Mouse (Mus musculus) lung, embryonic 16.5 days (tissue): ENCODE data around the gene Tex21. TPM values are rescaled to one million over a fixed set of nuclear protein-coding genes. Genes with fewer than 3 reads are reported as not detected.

Experiments
- ATAC-seq: fragments of 200-750 bp; cut with Nextera tagmentation; 2 replicates; pipeline ENCODE4 v1.8.0; 2017; ENCODE audit warnings: low read depth, mild to moderate bottlenecking, moderate library complexity
- H3K27ac ChIP-seq: fragments of 300-500 bp; sonication (generic); 2 replicates; pipeline ENCODE4 v1.5.1; 2014; ENCODE audit warnings: mild to moderate bottlenecking, control low read depth, low read length
- H3K27me3 ChIP-seq: fragments of 300-500 bp; sonication (generic); 2 replicates; pipeline ENCODE4 v1.6.1; 2014; ENCODE audit warnings: low read depth, low read length, mixed read lengths; ENCODE audit not compliant: control insufficient read depth, insufficient read depth
- H3K36me3 ChIP-seq: fragments of 300-500 bp; sonication (generic); 2 replicates; pipeline ENCODE4 v1.6.1; 2014; ENCODE audit warnings: low read length; ENCODE audit not compliant: control insufficient read depth, insufficient read depth
- H3K4me1 ChIP-seq: fragments of 300-500 bp; sonication (generic); replicated peaks from 2 replicates; pipeline ENCODE4 v1.6.1; 2014; ENCODE audit warnings: low read length, mixed read lengths; ENCODE audit not compliant: control insufficient read depth, insufficient read depth
- H3K4me2 ChIP-seq: fragments of 300-500 bp; sonication (generic); 2 replicates; pipeline ENCODE4 v1.6.1; 2014; ENCODE audit warnings: low read depth, low read length, control low read depth
- H3K4me3 ChIP-seq: fragments of 300-500 bp; sonication (generic); 2 replicates; pipeline ENCODE4 v1.5.1; 2014; ENCODE audit warnings: mild to moderate bottlenecking, low read length, control low read depth
- H3K9ac ChIP-seq: fragments of 300-500 bp; sonication (generic); 2 replicates; pipeline ENCODE4 v1.6.1; 2014; ENCODE audit warnings: low read length, control low read depth
- H3K9me3 ChIP-seq: fragments of 300-500 bp; sonication (generic); 2 replicates; pipeline ENCODE4 v1.6.1; 2016; ENCODE audit warnings: low read length; ENCODE audit not compliant: control insufficient read depth
- WGBS: fragments of 180-500 bp; shearing (Covaris S2); extraction: QIAGEN DNeasy Blood & Tissue Kit; methylation state at CpG from one replicate; pipeline ENCODE4 v1.1.7; 2014; 5-methylcytosine and 5-hydroxymethylcytosine counted together
- polyA plus RNA-seq: library from polyadenylated mRNA; unstranded; fragments of >200 nt; fragmentation: Nextera tagmentation; extraction: Ambion mirVana; gene quantifications from 2 replicates; pipeline ENCODE4 v1.2.1, GENCODE M21; 2015

The Tex21 gene
- polyA plus RNA-seq, 1 experiment from 2014 or later: not detected

DNA sequence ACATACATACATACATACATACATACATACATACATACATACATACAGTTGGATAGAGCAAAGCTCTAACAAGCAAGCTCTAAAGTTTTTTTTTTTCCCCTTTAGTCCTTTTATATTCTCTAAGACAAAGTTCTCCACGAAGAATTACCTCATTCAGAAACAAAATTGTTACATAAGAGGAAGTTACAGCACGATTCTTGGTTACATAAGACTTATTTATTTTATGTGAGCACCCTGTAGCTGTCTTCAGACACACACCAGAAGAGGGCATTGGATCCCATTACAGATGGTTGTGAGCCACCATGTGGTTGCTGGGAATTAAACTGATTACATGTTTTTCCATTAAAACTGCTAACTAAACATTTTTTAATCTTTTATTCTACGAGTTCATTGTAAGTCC, 52.0 kb downstream of the Tex21 start:
- H3K36me3 ChIP-seq: no peaks in the 10 kb centered on the region
- no peaks in the 10 kb centered on the region for H3K9me3 ChIP-seq
- H3K4me2 ChIP-seq: no peak overlapping the region
- H3K9ac ChIP-seq: no peak overlapping the region
- no peak for ATAC-seq
- no peaks in the 10 kb centered on the region for H3K27me3 ChIP-seq
- H3K4me3 ChIP-seq: no peak overlapping the region
- H3K4me1 ChIP-seq: peaks cover 6% of the 10 kb centered on the region
- no peak overlapping the region for H3K27ac ChIP-seq
- 29% methylated on average over 3 of the region's 3 CpGs for WGBS

DNA sequence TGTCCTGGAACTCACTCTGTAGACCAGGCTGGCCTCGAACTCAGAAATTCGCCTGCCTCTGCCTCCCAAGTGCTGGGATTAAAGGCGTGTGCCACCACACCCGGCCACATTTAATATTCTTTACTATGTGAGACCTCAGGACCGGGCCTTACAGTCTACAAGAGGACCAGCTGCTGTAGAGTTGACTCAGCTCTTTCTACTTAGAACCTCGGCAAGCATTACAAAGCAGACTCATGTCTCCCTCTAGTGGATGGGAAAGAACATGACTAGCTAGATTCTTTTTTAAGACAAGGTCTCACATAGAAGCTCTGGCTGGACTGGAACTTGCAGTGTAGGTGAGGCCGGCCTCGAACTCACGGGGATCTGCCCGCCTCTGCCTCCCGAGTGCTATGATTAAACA, 55.6 kb downstream of the Tex21 start:
- no peaks in the 10 kb centered on the region for H3K36me3 ChIP-seq
- ATAC-seq: 0 out of 2 replicates have a peak, but pooled peaks have one; percentile 32
- H3K27me3 ChIP-seq: no peaks in the 10 kb centered on the region
- H3K4me2 ChIP-seq: no peak overlapping the region
- no peaks in the 10 kb centered on the region for H3K9me3 ChIP-seq
- H3K27ac ChIP-seq: no peak overlapping the region
- 0 out of 2 replicates have a peak, but pooled peaks cover under 1% of the 10 kb centered on the region for H3K4me1 ChIP-seq
- H3K9ac ChIP-seq: no peak overlapping the region
- WGBS: 35% methylated on average over 11 of the region's 11 CpGs
- H3K4me3 ChIP-seq: no peak overlapping the region

DNA sequence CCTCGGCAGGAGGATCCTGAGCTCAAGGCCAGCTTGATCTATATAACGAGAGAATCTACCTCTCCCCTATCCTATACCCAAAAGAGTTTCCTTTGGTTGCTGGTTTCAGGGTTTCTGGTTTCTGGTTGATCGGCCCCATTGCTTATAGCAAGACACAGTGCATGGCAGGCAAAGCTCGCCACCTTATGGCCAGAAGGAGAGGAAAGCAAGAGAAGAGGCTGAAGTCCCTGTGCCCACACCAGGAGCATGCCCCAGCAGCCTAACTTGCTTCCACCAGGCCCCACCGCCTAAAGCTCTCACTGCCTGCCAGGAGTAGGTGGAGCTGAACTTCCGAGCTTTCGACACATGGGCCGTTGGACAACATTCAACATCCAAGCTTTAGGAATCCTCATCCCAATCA, 58.7 kb downstream of the Tex21 start:
- 22% methylated on average over 8 of the region's 8 CpGs for WGBS
- Histone ChIP-seq H3K9ac (no peak overlapping the region), H3K9me3 (no peaks in the 10 kb centered on the region), H3K36me3 (no peaks in the 10 kb centered on the region), H3K4me2 (no peak overlapping the region), H3K27me3 (no peaks in the 10 kb centered on the region), H3K4me3 (no peak overlapping the region), H3K27ac (no peak overlapping the region), H3K4me1 (no peaks in the 10 kb centered on the region)
- ATAC-seq: peak; percentile 66

- 92% methylated on average over 1 of the region's 1 CpGs for WGBS
- ATAC-seq: no peak
Observed at GRCm38 (mm10) chr12:76186473-76186872, 60.1 kb downstream of the Tex21 start.

DNA sequence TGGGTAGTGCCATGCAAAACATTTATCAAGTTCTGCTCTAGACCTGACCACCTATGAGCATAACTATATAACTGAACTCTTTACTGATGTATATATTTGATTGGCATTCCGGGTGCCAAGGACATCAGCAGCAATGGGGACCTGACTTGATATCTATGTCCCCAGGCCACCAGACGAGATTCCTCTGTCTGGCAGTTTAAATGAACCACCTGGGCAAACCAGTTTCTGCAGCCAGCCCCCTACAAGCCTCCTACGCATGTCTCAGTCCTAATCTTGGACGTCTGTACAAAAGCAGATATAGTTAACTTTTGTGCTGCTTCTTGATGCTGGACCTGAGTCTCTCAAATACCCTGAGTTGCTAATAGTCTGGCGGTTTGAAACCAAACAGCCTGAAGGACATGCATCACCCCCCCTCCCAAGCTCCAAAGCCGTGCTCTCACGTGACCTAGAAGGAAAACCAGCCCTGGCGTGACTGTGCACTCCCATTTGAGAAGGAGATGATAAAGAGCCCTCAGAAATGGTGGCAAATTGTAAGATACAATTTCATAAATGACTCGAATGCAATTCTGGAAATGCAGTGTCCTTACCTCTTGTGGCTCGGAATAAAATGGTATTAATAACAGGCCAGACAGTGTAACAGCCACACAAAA, 61.3 kb downstream of the Tex21 start:
- H3K4me3 ChIP-seq: no peak overlapping the region
- WGBS: 54% methylated on average over 10 of the region's 10 CpGs
- no peak overlapping the region for H3K4me2 ChIP-seq
- no peak overlapping the region for H3K27ac ChIP-seq
- no peaks in the 10 kb centered on the region for H3K4me1 ChIP-seq
- H3K9ac ChIP-seq: no peak overlapping the region
- H3K27me3 ChIP-seq: no peaks in the 10 kb centered on the region
- ATAC-seq: no peak
- H3K36me3 ChIP-seq: no peaks in the 10 kb centered on the region
- no peaks in the 10 kb centered on the region for H3K9me3 ChIP-seq

More at GRCm38 (mm10) chr12:76186473-76186872, 60.1 kb downstream of the Tex21 start:
- H3K9me3 ChIP-seq: no peaks in the 10 kb centered on the region
- no peak overlapping the region for H3K9ac ChIP-seq
- no peak overlapping the region for H3K4me3 ChIP-seq
- no peaks in the 10 kb centered on the region for H3K4me1 ChIP-seq
- H3K27me3 ChIP-seq: no peaks in the 10 kb centered on the region
- H3K4me2 ChIP-seq: no peak overlapping the region
- no peak overlapping the region for H3K27ac ChIP-seq
- H3K36me3 ChIP-seq: no peaks in the 10 kb centered on the region

- Histone ChIP-seq H3K9me3 (no peaks in the 10 kb centered on the region), H3K27me3 (no peaks in the 10 kb centered on the region), H3K36me3 (no peaks in the 10 kb centered on the region), H3K27ac (no peak overlapping the region), H3K4me2 (no peak overlapping the region), H3K9ac (no peak overlapping the region), H3K4me3 (no peak overlapping the region), H3K4me1 (no peaks in the 10 kb centered on the region)
- 55% methylated on average over 6 of the region's 6 CpGs for WGBS
- no peak for ATAC-seq
Observed at GRCm38 (mm10) chr12:76184271-76184670, 62.3 kb downstream of the Tex21 start.

DNA sequence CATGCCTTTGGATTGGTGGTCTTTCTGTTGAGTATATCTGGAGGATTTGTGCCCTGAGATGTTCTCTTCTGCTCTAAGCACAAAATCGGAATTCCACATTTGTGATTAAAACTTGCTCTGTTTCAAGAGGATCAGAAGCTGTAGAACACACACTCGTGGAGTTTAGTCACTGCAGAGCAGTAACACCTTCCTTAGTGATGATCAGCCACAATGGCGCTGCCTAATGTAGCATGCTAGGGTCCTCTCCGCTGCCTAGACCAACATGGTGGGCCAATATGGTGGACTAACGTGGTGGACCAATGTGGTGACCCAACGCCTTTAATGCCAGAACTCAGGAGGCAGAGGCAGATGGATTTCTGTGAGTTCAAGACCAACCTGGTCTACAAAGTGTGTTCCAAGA, 63.7 kb downstream of the Tex21 start:
- Histone ChIP-seq H3K36me3 (no peaks in the 10 kb centered on the region), H3K4me2 (no peak overlapping the region), H3K27me3 (no peaks in the 10 kb centered on the region), H3K9ac (no peak overlapping the region), H3K4me3 (no peak overlapping the region), H3K27ac (no peak overlapping the region), H3K4me1 (no peaks in the 10 kb centered on the region), H3K9me3 (no peaks in the 10 kb centered on the region)
- ATAC-seq: no peak
- WGBS: 86% methylated on average over 6 of the region's 6 CpGs

DNA sequence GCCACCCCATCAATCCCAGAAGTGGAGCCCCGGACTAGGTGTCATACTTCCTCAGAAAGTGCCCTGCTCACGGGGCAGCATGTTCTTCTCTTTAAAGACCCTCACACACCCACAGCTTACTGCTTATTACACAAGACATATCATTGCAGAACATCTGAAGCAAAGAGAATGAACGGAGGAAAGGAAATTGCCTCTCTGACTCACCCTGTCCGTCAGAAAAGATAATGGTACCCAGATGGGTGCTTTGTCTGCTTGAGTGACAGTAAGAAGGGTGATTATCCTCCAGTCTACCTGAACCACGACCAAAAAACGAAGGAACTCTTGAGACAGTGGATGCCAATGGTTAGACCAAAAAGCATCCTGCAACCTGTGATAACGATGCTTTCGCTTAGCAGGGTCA, 65.1 kb downstream of the Tex21 start:
- H3K36me3 ChIP-seq: no peaks in the 10 kb centered on the region
- H3K4me1 ChIP-seq: peaks cover 2% of the 10 kb centered on the region
- no peak overlapping the region for H3K4me3 ChIP-seq
- no peak for ATAC-seq
- WGBS: 62% methylated on average over 8 of the region's 8 CpGs
- H3K4me2 ChIP-seq: no peak overlapping the region
- no peak overlapping the region for H3K27ac ChIP-seq
- H3K27me3 ChIP-seq: no peaks in the 10 kb centered on the region
- H3K9ac ChIP-seq: no peak overlapping the region
- H3K9me3 ChIP-seq: no peaks in the 10 kb centered on the region

- no peak overlapping the region for H3K27ac ChIP-seq
- no peaks in the 10 kb centered on the region for H3K27me3 ChIP-seq
- WGBS: 51% methylated on average over 6 of the region's 6 CpGs
- H3K4me2 ChIP-seq: no peak overlapping the region
- peaks cover 2% of the 10 kb centered on the region for H3K4me1 ChIP-seq
- no peaks in the 10 kb centered on the region for H3K9me3 ChIP-seq
- H3K4me3 ChIP-seq: no peak overlapping the region
- H3K9ac ChIP-seq: no peak overlapping the region
- H3K36me3 ChIP-seq: no peaks in the 10 kb centered on the region
- ATAC-seq: no peak
Observed at GRCm38 (mm10) chr12:76180442-76180841, 66.1 kb downstream of the Tex21 start.

- Histone ChIP-seq H3K4me2 (no peak overlapping the region), H3K4me3 (no peak overlapping the region), H3K9ac (no peak overlapping the region), H3K36me3 (no peaks in the 10 kb centered on the region), H3K9me3 (no peaks in the 10 kb centered on the region), H3K27ac (no peak overlapping the region), H3K4me1 (peaks cover 2% of the 10 kb centered on the region), H3K27me3 (no peaks in the 10 kb centered on the region)
- 27% methylated on average over 4 of the region's 4 CpGs for WGBS
- ATAC-seq: no peak
Observed at GRCm38 (mm10) chr12:76179527-76179926, 67.0 kb downstream of the Tex21 start.
